Mouse (Mus musculus) liver, embryonic 14.5 days (tissue): Measurements from ENCODE around the gene Muc1.

Experiments used
- CTCF ChIP-seq: IDR thresholded peaks from 2 replicates; pipeline ENCODE4 v1.5.1; 2016; ENCODE audit warnings: antibody characterized with exemption, low read depth, control low read depth
- EP300 ChIP-seq: IDR thresholded peaks from 2 replicates; pipeline ENCODE4 v1.6.1; 2016; ENCODE audit warnings: antibody characterized with exemption, low read depth

GRCm38 (mm10) chr3:89206695-89207094 is 22.2 kb upstream of the Muc1 start:
- TF ChIP-seq CTCF (no peak), EP300 (no peak)
